ENCODE assay signal across 9 mouse cellular contexts in genomic region chr7:144527723-144528221, GRCm38 (mm10). TPM values are rescaled to one million over a fixed set of nuclear protein-coding genes. Genes with fewer than 3 reads are reported as not detected.
DNase-seq lines count a peak whose midpoint lies in the region; ATAC-seq lines count a peak whose summit lies in the region.
"Had no signal": no experiment of that assay in that cellular context is flagged by ENCODE, and none has a peak within 500 bp of the region (broad histone marks: within the 10 kb centered on the region; RNA-seq: fewer than 3 reads in every experiment).

No protein-coding gene starts in this region.

- no peak for ATAC-seq in liver, embryonic 12.5 days
- no peak for ATAC-seq in kidney, embryonic 15.5 days (replicated peaks; ENCODE audit: low FRiP score)
- ATAC-seq in erythroid progenitor cell, adult 5-6 weeks (replicated peaks; ENCODE audit: low FRiP score, poor library complexity, severe bottlenecking) = no peak
- ATAC-seq in midbrain, embryonic 11.5 days (ENCODE audit: low FRiP score) = no peak
- ATAC-seq in midbrain, embryonic 16.5 days = no peak
- ATAC-seq: forebrain, embryonic 16.5 days had no signal

- no peak overlapping the region for H3K4me2 ChIP-seq in liver, embryonic 12.5 days
- H3K4me2 ChIP-seq in kidney, embryonic 15.5 days = no peak overlapping the region
- H3K4me2 ChIP-seq in midbrain, embryonic 11.5 days = no peak overlapping the region
- H3K4me2 ChIP-seq in midbrain, embryonic 16.5 days (ENCODE audit: low read length) = no peak overlapping the region

- no peak overlapping the region for H3K9ac ChIP-seq in liver, embryonic 12.5 days
- H3K9ac ChIP-seq in kidney, embryonic 15.5 days = no peak overlapping the region
- H3K9ac ChIP-seq in midbrain, embryonic 11.5 days (ENCODE audit: low read length) = no peak overlapping the region
- H3K9ac ChIP-seq in midbrain, embryonic 16.5 days (ENCODE audit: low read depth, low read length) = no peak overlapping the region

- no peaks in the 10 kb centered on the region for H3K9me3 ChIP-seq in liver, embryonic 12.5 days (replicated peaks)
- H3K9me3 ChIP-seq in kidney, embryonic 15.5 days (replicated peaks) = no peaks in the 10 kb centered on the region
- H3K9me3 ChIP-seq in midbrain, embryonic 11.5 days (ENCODE audit: control insufficient read depth, low read length) = no peaks in the 10 kb centered on the region
- no peaks in the 10 kb centered on the region for H3K9me3 ChIP-seq in midbrain, embryonic 16.5 days (replicated peaks; ENCODE audit: control insufficient read depth, low read length, poor library complexity, severe bottlenecking)

- H3K4me3 ChIP-seq in liver, embryonic 12.5 days = no peak overlapping the region
- H3K4me3 ChIP-seq in kidney, embryonic 15.5 days (replicated peaks) = no peak overlapping the region
- no peak overlapping the region for H3K4me3 ChIP-seq in midbrain, embryonic 11.5 days (ENCODE audit: low read depth, low read length)
- H3K4me3 ChIP-seq in midbrain, embryonic 16.5 days (ENCODE audit: low read depth, low read length) = no peak overlapping the region

- WGBS in liver, embryonic 12.5 days (ENCODE audit: insufficient replicate concordance) = 53% methylated on average over 1 of the region's 1 CpGs
- 30% methylated on average over 1 of the region's 1 CpGs for WGBS in kidney, embryonic 15.5 days
- 75% methylated on average over 1 of the region's 1 CpGs for WGBS in midbrain, embryonic 11.5 days
- 57% methylated on average over 1 of the region's 1 CpGs for WGBS in midbrain, embryonic 16.5 days

- H3K36me3 ChIP-seq in liver, embryonic 12.5 days = no peaks in the 10 kb centered on the region
- H3K36me3 ChIP-seq in kidney, embryonic 15.5 days = no peaks in the 10 kb centered on the region
- no peaks in the 10 kb centered on the region for H3K36me3 ChIP-seq in midbrain, embryonic 11.5 days (ENCODE audit: control insufficient read depth, insufficient read depth, low read length)
- no peaks in the 10 kb centered on the region for H3K36me3 ChIP-seq in midbrain, embryonic 16.5 days (ENCODE audit: control insufficient read depth, insufficient read depth, low read length)

- no peaks in the 10 kb centered on the region for H3K27me3 ChIP-seq in liver, embryonic 12.5 days (replicated peaks)
- H3K27me3 ChIP-seq in kidney, embryonic 15.5 days = no peaks in the 10 kb centered on the region
- no peaks in the 10 kb centered on the region for H3K27me3 ChIP-seq in midbrain, embryonic 11.5 days (ENCODE audit: control insufficient read depth, insufficient read depth, low read length)
- no peaks in the 10 kb centered on the region for H3K27me3 ChIP-seq in midbrain, embryonic 16.5 days (ENCODE audit: control insufficient read depth, insufficient read depth, low read depth, low read length)

- no peak overlapping the region for H3K27ac ChIP-seq in liver, embryonic 12.5 days
- peak overlapping the region; percentile 20; the same call in 1 of the 2 replicates for H3K27ac ChIP-seq in kidney, embryonic 15.5 days
- H3K27ac ChIP-seq in midbrain, embryonic 11.5 days (ENCODE audit: low read depth, low read length) = no peak overlapping the region
- no peak overlapping the region for H3K27ac ChIP-seq in midbrain, embryonic 16.5 days (ENCODE audit: low read length)

- peaks cover 83% of the 10 kb centered on the region for H3K4me1 ChIP-seq in liver, embryonic 12.5 days
- H3K4me1 ChIP-seq in kidney, embryonic 15.5 days = peaks cover 42% of the 10 kb centered on the region
- no peaks in the 10 kb centered on the region for H3K4me1 ChIP-seq in midbrain, embryonic 11.5 days (ENCODE audit: control insufficient read depth, insufficient read depth, low read length)
- peaks cover 4% of the 10 kb centered on the region; the same call in 1 of the 2 replicates for H3K4me1 ChIP-seq in midbrain, embryonic 16.5 days (ENCODE audit: control insufficient read depth, insufficient read depth, low read length)

- peak; percentile 20 for DNase-seq in liver
- DNase-seq in adrenal gland, postnatal 25 days = peak; percentile 39
- DNase-seq in skeletal muscle tissue, adult 2 months (ENCODE audit: low read depth, low spot score) = peak; percentile 58
- DNase-seq in midbrain, embryonic 11.5 days (ENCODE audit: low spot score, missing footprints) = no peak

RNA-seq across cellular contexts. Expression of gene Ppfia1, which starts 25.8 kb away (rescaled TPM):
- 29.1 and 29.9 TPM in 2 replicates for polyA plus RNA-seq in liver, embryonic 12.5 days (2016; fragmentation: Nextera tagmentation; extraction: Ambion mirVana)
- 61.7 and 66.6 TPM in 2 replicates for total RNA-seq in adrenal gland, postnatal 25 days (2021)
- polyA plus RNA-seq in kidney, embryonic 15.5 days (2015; fragmentation: Nextera tagmentation; extraction: Ambion mirVana) = 39.2 and 42.1 TPM in 2 replicates
- total RNA-seq in erythroid progenitor cell, adult 5-6 weeks (2015; ENCODE audit: low replicate concordance) = 24.9 and 83.4 TPM in 2 replicates
- 54.0 and 96.1 TPM in 2 replicates for total RNA-seq in erythroid progenitor cell, adult 5-6 weeks (2017; ENCODE audit: low replicate concordance)
- 37.5 and 43.2 TPM in 2 replicates for polyA plus RNA-seq in midbrain, embryonic 11.5 days (2014; fragmentation: Nextera tagmentation; extraction: Ambion mirVana)
- 20.8 and 24.8 TPM in 2 replicates for polyA plus RNA-seq in midbrain, embryonic 16.5 days (2015; fragmentation: Nextera tagmentation; extraction: Ambion mirVana)

RNA-seq across cellular contexts. Expression of gene Fadd, which starts 54.5 kb away (rescaled TPM):
- polyA plus RNA-seq in liver, embryonic 12.5 days (2016; fragmentation: Nextera tagmentation; extraction: Ambion mirVana) = 7.7 and 8.0 TPM in 2 replicates
- 13.5 and 17.1 TPM in 2 replicates for total RNA-seq in adrenal gland, postnatal 25 days (2021)
- 12.7 and 13.7 TPM in 2 replicates for polyA plus RNA-seq in kidney, embryonic 15.5 days (2015; fragmentation: Nextera tagmentation; extraction: Ambion mirVana)
- total RNA-seq in erythroid progenitor cell, adult 5-6 weeks (2015; ENCODE audit: low replicate concordance) = 2.9 and 6.7 TPM in 2 replicates
- total RNA-seq in erythroid progenitor cell, adult 5-6 weeks (2017; ENCODE audit: low replicate concordance) = 0.51 and 0.91 TPM in 2 replicates
- 8.5 and 8.9 TPM in 2 replicates for polyA plus RNA-seq in midbrain, embryonic 11.5 days (2014; fragmentation: Nextera tagmentation; extraction: Ambion mirVana)
- 4.0 and 4.5 TPM in 2 replicates for polyA plus RNA-seq in midbrain, embryonic 16.5 days (2015; fragmentation: Nextera tagmentation; extraction: Ambion mirVana)

RNA-seq across cellular contexts. Expression of gene Cttn, which starts 57.0 kb away (rescaled TPM):
- 61.7 and 65.3 TPM in 2 replicates for polyA plus RNA-seq in liver, embryonic 12.5 days (2016; fragmentation: Nextera tagmentation; extraction: Ambion mirVana)
- 218 and 274 TPM in 2 replicates for total RNA-seq in adrenal gland, postnatal 25 days (2021)
- 167 and 180 TPM in 2 replicates for polyA plus RNA-seq in kidney, embryonic 15.5 days (2015; fragmentation: Nextera tagmentation; extraction: Ambion mirVana)
- total RNA-seq in erythroid progenitor cell, adult 5-6 weeks (2015; ENCODE audit: low replicate concordance) = 1.3 and 4.3 TPM in 2 replicates
- total RNA-seq in erythroid progenitor cell, adult 5-6 weeks (2017; ENCODE audit: low replicate concordance) = 4.1 and 6.9 TPM in 2 replicates
- polyA plus RNA-seq in midbrain, embryonic 11.5 days (2014; fragmentation: Nextera tagmentation; extraction: Ambion mirVana) = 193 and 196 TPM in 2 replicates
- 190 and 195 TPM in 2 replicates for polyA plus RNA-seq in midbrain, embryonic 16.5 days (2015; fragmentation: Nextera tagmentation; extraction: Ambion mirVana)
